Mouse (Mus musculus) adipocyte (in vitro differentiated cells): ENCODE measurements around the gene Klf4.

Experiments
- DNase-seq: peaks from one replicate; pipeline ENCODE4 v3.0.0-alpha.2; 2016; ENCODE audit warnings: low spot score

Klf4 gene

GRCm38 (mm10) chr4:55523921-55524320 lies 8.3 kb downstream of the Klf4 start:
- no peak for DNase-seq

- DNase-seq: no peak
Observed at GRCm38 (mm10) chr4:55517438-55517837, 14.8 kb downstream of the Klf4 start.

- DNase-seq: no peak
Observed at GRCm38 (mm10) chr4:55516048-55516447, 16.2 kb downstream of the Klf4 start.

- no peak for DNase-seq
Observed at GRCm38 (mm10) chr4:55514733-55515176, 17.5 kb downstream of the Klf4 start.

GRCm38 (mm10) chr4:55513615-55514279 lies 18.5 kb downstream of the Klf4 start:
- DNase-seq: no peak

GRCm38 (mm10) chr4:55511389-55511788 lies 20.9 kb downstream of the Klf4 start:
- DNase-seq: no peak

- no peak for DNase-seq
Observed at GRCm38 (mm10) chr4:55508712-55509111, 23.6 kb downstream of the Klf4 start.

- DNase-seq: no peak
Observed at GRCm38 (mm10) chr4:55498621-55499020, 33.6 kb downstream of the Klf4 start.

GRCm38 (mm10) chr4:55496416-55496815 lies 35.9 kb downstream of the Klf4 start:
- DNase-seq: no peak

GRCm38 (mm10) chr4:55493261-55493660 lies 39.0 kb downstream of the Klf4 start:
- peak; percentile 22 for DNase-seq

GRCm38 (mm10) chr4:55489328-55489727 lies 42.9 kb downstream of the Klf4 start:
- DNase-seq: peak; percentile 39

- DNase-seq: no peak
Observed at GRCm38 (mm10) chr4:55488604-55489003, 43.7 kb downstream of the Klf4 start.

GRCm38 (mm10) chr4:55480322-55480767 lies 51.9 kb downstream of the Klf4 start:
- DNase-seq: no peak

GRCm38 (mm10) chr4:55478333-55478732 lies 53.9 kb downstream of the Klf4 start:
- no peak for DNase-seq

GRCm38 (mm10) chr4:55477933-55478332 lies 54.3 kb downstream of the Klf4 start:
- peak; percentile 40 for DNase-seq

- no peak for DNase-seq
Observed at GRCm38 (mm10) chr4:55477210-55477759, 55.0 kb downstream of the Klf4 start.
